Mouse (Mus musculus) CH12.LX (cell line): Measurements from ENCODE around the gene St6gal1. TPM values are rescaled to one million over a fixed set of nuclear protein-coding genes. Genes with fewer than 3 reads are reported as not detected.

Experiments
- DNase-seq: peaks from one replicate; pipeline ENCODE4 v3.0.0-alpha.2; 2013; ENCODE audit errors: extremely low read depth
- H3K27ac ChIP-seq: 2 replicates; pipeline ENCODE4 v1.5.1; 2012; ENCODE audit warnings: low read depth, mild to moderate bottlenecking, control low read depth, moderate library complexity; ENCODE audit not compliant: insufficient read depth
- H3K27me3 ChIP-seq: replicated peaks from 2 replicates; pipeline ENCODE3; 2012; ENCODE audit warnings: inconsistent platforms
- H3K36me3 ChIP-seq, 2 experiments: replicated peaks in 1 of 2; 2 replicates each; pipeline versions ENCODE3 to v1.6.1; 2012; ENCODE audit warnings: inconsistent platforms in 1 of 2, low read length in 1 of 2, mild to moderate bottlenecking in 1 of 2, mixed read lengths in 1 of 2, moderate library complexity in 1 of 2; ENCODE audit not compliant: control insufficient read depth in 1 of 2, insufficient read depth in 1 of 2
- H3K4me1 ChIP-seq, 2 experiments: 2 replicates each; pipeline ENCODE4 v1.6.1; 2012; ENCODE audit warnings: inconsistent platforms in 1 of 2, moderate library complexity in 1 of 2; ENCODE audit not compliant: insufficient read depth in 2 of 2, control insufficient read depth in 1 of 2
- H3K4me2 ChIP-seq: 2 replicates; pipeline ENCODE4 v1.6.1; 2012; ENCODE audit warnings: low read depth, mild to moderate bottlenecking, control low read depth; ENCODE audit not compliant: poor library complexity, insufficient read depth, severe bottlenecking
- H3K4me3 ChIP-seq, 3 experiments: fragments of 150-350 bp in 1 of 3; sonication (generic) in 1 of 3; replicated peaks in 1 of 3; 2 replicates each; pipeline versions ENCODE3 to v1.5.1; 2011 to 2012; ENCODE audit warnings: low read depth in 2 of 3, low read length in 2 of 3, mild to moderate bottlenecking in 2 of 3, moderate library complexity in 2 of 3, control low read depth in 1 of 3, improper control_type of control experiment in 1 of 3, inconsistent platforms in 1 of 3, mixed read lengths in 1 of 3; ENCODE audit not compliant: poor library complexity in 1 of 3
- H3K79me2 ChIP-seq: replicated peaks from 2 replicates; pipeline ENCODE4 v1.6.1; 2012; ENCODE audit warnings: mild to moderate bottlenecking, moderate library complexity; ENCODE audit not compliant: control insufficient read depth, poor library complexity, insufficient read depth, severe bottlenecking; ENCODE audit errors: extremely low read depth
- H3K9ac ChIP-seq: 2 replicates; pipeline ENCODE4 v1.6.1; 2012; ENCODE audit warnings: low read depth, mild to moderate bottlenecking, control low read depth, moderate library complexity; ENCODE audit not compliant: insufficient read depth
- H3K9me3 ChIP-seq: replicated peaks from 2 replicates; pipeline ENCODE3; 2012; ENCODE audit warnings: low read length, inconsistent platforms, mixed read lengths
- BHLHE40 ChIP-seq: IDR thresholded peaks from 2 replicates; pipeline ENCODE4 v1.6.1; 2011; ENCODE audit warnings: mild to moderate bottlenecking, low read depth, low read length, improper control_type of control experiment
- CHD1 ChIP-seq: IDR thresholded peaks from 2 replicates; pipeline ENCODE4 v1.6.1; 2012; ENCODE audit warnings: low read depth, low read length, improper control_type of control experiment, inconsistent platforms
- CHD2 ChIP-seq: IDR thresholded peaks from 2 replicates; pipeline ENCODE4 v1.6.1; 2011; ENCODE audit warnings: low read length, improper control_type of control experiment
- CTCF ChIP-seq, 2 experiments: IDR thresholded peaks in 1 of 2; conservative IDR thresholded peaks in 1 of 2; 2 replicates each; pipeline ENCODE4 v1.5.1; 2011 to 2012; ENCODE audit warnings: low read depth in 2 of 2, low read length in 2 of 2, improper control_type of control experiment in 1 of 2, inconsistent platforms in 1 of 2, mild to moderate bottlenecking in 1 of 2, moderate library complexity in 1 of 2
- E2F4 ChIP-seq: IDR thresholded peaks from 2 replicates; pipeline ENCODE4 v1.6.1; 2011; ENCODE audit warnings: low read depth, low read length, improper control_type of control experiment; ENCODE audit not compliant: insufficient replicate concordance
- ELF1 ChIP-seq: IDR thresholded peaks from 2 replicates; pipeline ENCODE4 v1.6.1; 2014; ENCODE audit warnings: low read depth, mild to moderate bottlenecking, inconsistent platforms, low read length, improper control_type of control experiment
- EP300 ChIP-seq: IDR thresholded peaks from 2 replicates; pipeline ENCODE4 v1.6.1; 2011; ENCODE audit warnings: low read length, improper control_type of control experiment
- ETS1 ChIP-seq: conservative IDR thresholded peaks from 2 replicates; pipeline ENCODE4 v1.6.1; 2012; ENCODE audit warnings: low read depth, mild to moderate bottlenecking, inconsistent platforms, low read length, improper control_type of control experiment, moderate library complexity
- GABPA ChIP-seq: IDR thresholded peaks from 2 replicates; pipeline ENCODE4 v1.6.1; 2012; ENCODE audit warnings: low read depth, low read length, improper control_type of control experiment, inconsistent platforms; ENCODE audit not compliant: insufficient replicate concordance
- IRF4 ChIP-seq: IDR thresholded peaks from 2 replicates; pipeline ENCODE4 v1.6.1; 2014; ENCODE audit warnings: low read depth, mild to moderate bottlenecking, inconsistent platforms, low read length, improper control_type of control experiment
- JUN ChIP-seq: IDR thresholded peaks from 2 replicates; pipeline ENCODE4 v1.6.1; 2011; ENCODE audit warnings: low read depth, mild to moderate bottlenecking, low read length, improper control_type of control experiment, moderate library complexity; ENCODE audit not compliant: insufficient read depth
- JUND ChIP-seq: conservative IDR thresholded peaks from 2 replicates; pipeline ENCODE4 v1.6.1; 2011; ENCODE audit warnings: low read depth, low read length, improper control_type of control experiment
- KAT2A ChIP-seq: IDR thresholded peaks from 2 replicates; pipeline ENCODE4 v1.6.1; 2012; ENCODE audit warnings: low read length, improper control_type of control experiment, inconsistent platforms; ENCODE audit not compliant: insufficient replicate concordance
- MAFK ChIP-seq: IDR thresholded peaks from 2 replicates; pipeline ENCODE4 v1.6.1; 2011; ENCODE audit warnings: low read length, improper control_type of control experiment; ENCODE audit not compliant: insufficient replicate concordance
- MAX ChIP-seq: IDR thresholded peaks from 2 replicates; pipeline ENCODE4 v1.6.1; 2011; ENCODE audit warnings: low read length, improper control_type of control experiment
- MAZ ChIP-seq: IDR thresholded peaks from 2 replicates; pipeline ENCODE4 v1.6.1; 2012; ENCODE audit warnings: low read depth, mild to moderate bottlenecking, inconsistent platforms, low read length, improper control_type of control experiment, moderate library complexity
- MEF2A ChIP-seq: IDR thresholded peaks from 2 replicates; pipeline ENCODE4 v1.6.1; 2014; ENCODE audit warnings: low read depth, mild to moderate bottlenecking, inconsistent platforms, low read length, improper control_type of control experiment, borderline replicate concordance
- MXI1 ChIP-seq: IDR thresholded peaks from 2 replicates; pipeline ENCODE4 v1.6.1; 2011; ENCODE audit warnings: mild to moderate bottlenecking, low read depth, low read length, improper control_type of control experiment
- MYC ChIP-seq: IDR thresholded peaks from 2 replicates; pipeline ENCODE4 v1.6.1; 2011; ENCODE audit warnings: low read depth, mild to moderate bottlenecking, improper control_type of control experiment, low read length
- NELFE ChIP-seq: IDR thresholded peaks from 2 replicates; pipeline ENCODE4 v1.6.1; 2011; ENCODE audit warnings: low read depth, low read length, improper control_type of control experiment
- NRF1 ChIP-seq: IDR thresholded peaks from 2 replicates; pipeline ENCODE4 v1.6.1; 2014; ENCODE audit warnings: low read depth, mild to moderate bottlenecking, inconsistent platforms, low read length, improper control_type of control experiment, moderate library complexity
- PAX5 ChIP-seq: IDR thresholded peaks from 2 replicates; pipeline ENCODE4 v1.6.1; 2012; ENCODE audit warnings: low read length, inconsistent platforms, mixed read lengths
- POLR2A ChIP-seq: IDR thresholded peaks from 2 replicates; pipeline ENCODE4 v1.6.1; 2011; ENCODE audit warnings: low read depth, mild to moderate bottlenecking, improper control_type of control experiment, low read length
- POLR2AphosphoS2 ChIP-seq: IDR thresholded peaks from 2 replicates; pipeline ENCODE4 v1.6.1; 2011; ENCODE audit warnings: low read depth, low read length, improper control_type of control experiment
- RCOR1 ChIP-seq: conservative IDR thresholded peaks from 2 replicates; pipeline ENCODE4 v1.6.1; 2012; ENCODE audit warnings: low read depth, mild to moderate bottlenecking, inconsistent platforms, low read length, improper control_type of control experiment
- SIN3A ChIP-seq: IDR thresholded peaks from 2 replicates; pipeline ENCODE4 v1.6.1; 2012; ENCODE audit warnings: low read length, improper control_type of control experiment, inconsistent platforms
- SMC3 ChIP-seq: IDR thresholded peaks from 2 replicates; pipeline ENCODE4 v1.6.1; 2011; ENCODE audit warnings: low read depth, low read length, improper control_type of control experiment
- TCF12 ChIP-seq: IDR thresholded peaks from 2 replicates; pipeline ENCODE4 v1.6.1; 2014; ENCODE audit warnings: low read depth, mild to moderate bottlenecking, inconsistent platforms, low read length, improper control_type of control experiment
- USF1 ChIP-seq: IDR thresholded peaks from 2 replicates; pipeline ENCODE4 v1.6.1; 2014; ENCODE audit warnings: low read depth, mild to moderate bottlenecking, inconsistent platforms, low read length, improper control_type of control experiment
- ZC3H11A ChIP-seq: IDR thresholded peaks from 2 replicates; pipeline ENCODE4 v1.6.1; 2012; ENCODE audit warnings: low read depth, mild to moderate bottlenecking, inconsistent platforms, low read length, improper control_type of control experiment
- dilution Hi-C: fragments of 300-500 bp; cut with MboI; formaldehyde crosslinking; loops from 2 replicates; pipeline ENCODE4 v1.14.3; 2020; ENCODE audit warnings: low sequenced_read_pairs; ENCODE audit not compliant: extremely low pct_unique_long_range_greater_than_20kb, extremely low pct_ligation_motif_present
- in situ Hi-C: fragments of 300-500 bp; cut with MboI; formaldehyde crosslinking; loops from 3 replicates; pipeline ENCODE4 v1.14.3; 2019; ENCODE audit warnings: low sequenced_read_pairs, low pct_ligation_motif_present, low pct_unique_long_range_greater_than_20kb, mixed read lengths
- polyA plus RNA-seq: library from polyadenylated mRNA; unstranded; fragments of >175 nt; gene quantifications from 2 replicates; pipeline ENCODE4 v1.2.1, GENCODE M21; 2012; ENCODE audit warnings: low read depth; ENCODE audit not compliant: insufficient read length
- total RNA-seq, 2 experiments: library from RNA; depleted of rRNA; stranded (reverse); fragments of 300-350 nt in 1 of 2; fragments of >200 nt in 1 of 2; gene quantifications; 2 replicates each; pipeline ENCODE4 v1.2.3; 2012 to 2014

St6gal1 gene
- total and polyA plus RNA-seq, 3 experiments = 64.5 to 168 (median 67.8) TPM

- no peaks in the 10 kb centered on the region for H3K27me3 ChIP-seq
- H3K36me3 ChIP-seq = peaks cover 0 to 24% of the 10 kb centered on the region in 2 experiments
- peak; percentile 82 for DNase-seq
- no peaks in the 10 kb centered on the region for H3K9me3 ChIP-seq
- in situ Hi-C loops = loop anchor here (5.0 kb wide), 1 partner anchor 43 kb away; no protein-coding TSS in a partner anchor
- H3K79me2 ChIP-seq = no peaks in the 10 kb centered on the region
- H3K4me3 ChIP-seq = no peak overlapping the region
- H3K4me1 ChIP-seq = peaks cover 55 to 93% of the 10 kb centered on the region in 2 experiments
- 0 out of 2 replicates have a peak overlapping the region, but pooled peaks have one; percentile 10 for H3K27ac ChIP-seq
- dilution Hi-C loops = no loop called here
- TF ChIP-seq JUND (no peak; the same call in 1 of the 2 replicates), RCOR1 (peak; percentile 81; the same call in 1 of the 2 replicates), CHD2 (peak; percentile 73; the same call in 1 of the 2 replicates), ELF1 (peak; percentile 33; the same call in 1 of the 2 replicates), MAZ (peak; percentile 57; the same call in 1 of the 2 replicates), MAFK (peak; percentile 84), SIN3A (peak; percentile 79), MEF2A (peak; percentile 80), SMC3 (no peak), POLR2A (no peak), PAX5 (no peak), CTCF (conservative IDR thresholded peaks at IDR 0.05 in 1 of 2, IDR thresholded peaks at IDR 0.05 in 1 of 2; ENCODE audit: low read depth in 2 of 2, low read length in 2 of 2) (no peak), TCF12 (peak; percentile 80), ETS1 (peak; percentile 97), JUN (peak; percentile 51; the same call in 1 of the 2 replicates), IRF4 (peak; percentile 68), BHLHE40 (peak; percentile 81), ZC3H11A (no peak), EP300 (peak; percentile 86)
- TF ChIP-seq, all 38 proteins: peak for 13
- no peak overlapping the region for H3K9ac ChIP-seq
- H3K4me2 ChIP-seq = no peak overlapping the region
Observed at GRCm38 (mm10) chr16:23269984-23270912, 45.7 kb downstream of the St6gal1 start.

GRCm38 (mm10) chr16:23270913-23271253, 46.3 kb downstream of the St6gal1 start:
- Histone ChIP-seq H3K36me3 (peaks cover 0 to 23% of the 10 kb centered on the region in 2 experiments), H3K9me3 (no peaks in the 10 kb centered on the region), H3K4me3 (peak overlapping the region in 1 of 3 experiments; percentile 10), H3K4me1 (peaks cover 59 to 93% of the 10 kb centered on the region in 2 experiments), H3K79me2 (no peaks in the 10 kb centered on the region), H3K4me2 (no peak overlapping the region), H3K27me3 (no peaks in the 10 kb centered on the region), H3K27ac (peak overlapping the region; percentile 53; the same call in 1 of the 2 replicates), H3K9ac (no peak overlapping the region)
- DNase-seq = no peak
- in situ Hi-C loops = loop anchor here (5.0 kb wide), 1 partner anchor 44 kb away; no protein-coding TSS in a partner anchor
- dilution Hi-C loops = no loop called here
- TF ChIP-seq MAX (0 out of 2 replicates have a peak, but pooled peaks have one; percentile 29), CHD1 (0 out of 2 replicates have a peak, but pooled peaks have one; percentile 42), MYC (no peak), ETS1 (no peak), POLR2AphosphoS2 (no peak), E2F4 (no peak), NRF1 (0 out of 2 replicates have a peak, but pooled peaks have one; percentile 18), MXI1 (no peak), NELFE (no peak; the same call in 1 of the 2 replicates), USF1 (no peak), POLR2A (no peak), CHD2 (no peak), SIN3A (peak; percentile 73; the same call in 1 of the 2 replicates), KAT2A (no peak), CTCF (conservative IDR thresholded peaks at IDR 0.05 in 1 of 2, IDR thresholded peaks at IDR 0.05 in 1 of 2; ENCODE audit: low read depth in 2 of 2, low read length in 2 of 2) (no peak), IRF4 (no peak), GABPA (no peak)
